Comparison of ENCODE assay signal across 22 mouse cellular contexts in genomic region chr9:117904621-117905020, GRCm38 (mm10).
"Had no signal": no experiment of that assay in that cellular context is flagged by ENCODE, and none has a peak within 500 bp of the region (broad histone marks: within the 10 kb centered on the region; RNA-seq: fewer than 3 reads in every experiment).

No protein-coding gene starts in this region.

- DNase-seq: heart, postnatal 10 days; heart, postnatal 14 days; heart, postnatal 36 days; heart, postnatal 4 days; kidney, adult 18-20 months; kidney, adult 8-10 months; layer of hippocampus, adult 9-11 months; layer of hippocampus, postnatal 36 days had no signal

- H3K36me3 ChIP-seq: heart, embryonic 12.5 days; heart, embryonic 13.5 days; heart, embryonic 15.5 days; hindbrain, embryonic 10.5 days; hindbrain, embryonic 12.5 days; hindbrain, embryonic 13.5 days; hindbrain, embryonic 15.5 days; intestine, embryonic 15.5 days; kidney, embryonic 15.5 days had no signal

- H3K9me3 ChIP-seq: heart, embryonic 12.5 days; heart, embryonic 15.5 days; hindbrain, embryonic 13.5 days; hindbrain, embryonic 15.5 days; intestine, embryonic 15.5 days; kidney, embryonic 15.5 days had no signal

- H3K27me3 ChIP-seq: heart, embryonic 12.5 days; heart, embryonic 15.5 days; hindbrain, embryonic 12.5 days; hindbrain, embryonic 13.5 days; hindbrain, embryonic 15.5 days; intestine, embryonic 15.5 days; kidney, embryonic 15.5 days had no signal

- H3K4me3 ChIP-seq: heart, embryonic 12.5 days; heart, embryonic 13.5 days; heart, embryonic 15.5 days; hindbrain, embryonic 10.5 days; hindbrain, embryonic 12.5 days; hindbrain, embryonic 13.5 days; hindbrain, embryonic 15.5 days; intestine, embryonic 15.5 days; kidney, embryonic 15.5 days; layer of hippocampus, adult 2 months; left cerebral cortex, adult 2 months had no signal

- H3K27ac ChIP-seq: heart, embryonic 13.5 days; heart, embryonic 15.5 days; hindbrain, embryonic 10.5 days; hindbrain, embryonic 12.5 days; hindbrain, embryonic 13.5 days; hindbrain, embryonic 14.5 days; hindbrain, embryonic 15.5 days; hindbrain, postnatal 0 days; intestine, embryonic 15.5 days; kidney, embryonic 15.5 days; kidney, postnatal 0 days; layer of hippocampus, adult 2 months; left cerebral cortex, adult 2 months had no signal

- H3K4me1 ChIP-seq: hindbrain, embryonic 10.5 days; hindbrain, embryonic 12.5 days; hindbrain, embryonic 13.5 days; hindbrain, embryonic 15.5 days; intestine, embryonic 15.5 days had no signal
